In the genomic region with DNA sequence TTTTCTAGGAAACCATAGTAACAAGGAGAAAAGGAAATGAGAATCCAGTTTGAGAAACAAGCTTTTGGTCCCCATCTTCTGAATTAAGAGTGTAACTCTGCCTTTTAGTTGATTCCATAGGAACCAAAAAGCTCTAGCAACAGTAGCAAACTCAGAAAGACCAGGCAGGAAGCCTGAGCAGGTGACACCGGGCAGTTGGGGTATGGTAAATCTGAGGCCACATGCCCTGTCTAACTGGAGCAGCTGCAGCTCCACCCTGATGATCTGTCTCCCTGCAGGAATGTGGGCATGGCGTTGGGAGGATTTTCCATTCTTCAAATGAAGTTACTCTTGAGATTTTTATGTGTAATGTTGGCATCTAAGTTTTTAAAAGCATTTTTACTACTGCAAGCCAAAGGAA, we compare ENCODE assay signal across 27 mouse cellular contexts.
"Had no signal": no experiment of that assay in that cellular context is flagged by ENCODE, and none has a peak within 500 bp of the region (broad histone marks: within the 10 kb centered on the region; RNA-seq: fewer than 3 reads in every experiment).

No protein-coding gene starts in this region.

- H3K4me2 ChIP-seq: heart, embryonic 11.5 days; heart, embryonic 13.5 days; heart, embryonic 15.5 days; hindbrain, embryonic 12.5 days; hindbrain, embryonic 14.5 days; limb, embryonic 12.5 days; limb, embryonic 15.5 days; liver, embryonic 12.5 days had no signal

- H3K36me3 ChIP-seq: heart, embryonic 15.5 days; hindbrain, embryonic 10.5 days; hindbrain, embryonic 12.5 days; limb, embryonic 12.5 days; limb, embryonic 15.5 days; liver, embryonic 12.5 days had no signal

- H3K9me3 ChIP-seq: heart, embryonic 15.5 days; hindbrain, embryonic 10.5 days; hindbrain, embryonic 12.5 days; limb, embryonic 12.5 days; limb, embryonic 15.5 days; liver, embryonic 12.5 days had no signal

- H3K27ac ChIP-seq: heart, adult 2 months; heart, embryonic 13.5 days; heart, embryonic 15.5 days; hindbrain, embryonic 10.5 days; hindbrain, embryonic 12.5 days; hindbrain, embryonic 14.5 days; limb, embryonic 12.5 days; limb, embryonic 15.5 days; liver, embryonic 12.5 days; liver, embryonic 14.5 days had no signal

- H3K4me3 ChIP-seq: heart, adult 2 months; heart, embryonic 13.5 days; heart, embryonic 15.5 days; hindbrain, embryonic 10.5 days; hindbrain, embryonic 12.5 days; limb, embryonic 12.5 days; limb, embryonic 15.5 days; liver, embryonic 12.5 days had no signal

- ATAC-seq: hindbrain, embryonic 16.5 days; inflammation-experienced regulatory T-cells, adult 6 months; intestine, postnatal 0 days; liver, embryonic 12.5 days had no signal

- H3K4me1 ChIP-seq: heart, embryonic 13.5 days; heart, embryonic 15.5 days; hindbrain, embryonic 12.5 days; limb, embryonic 12.5 days; limb, embryonic 15.5 days; liver, embryonic 12.5 days had no signal

- H3K27me3 ChIP-seq: heart, embryonic 13.5 days; heart, embryonic 15.5 days; hindbrain, embryonic 12.5 days; limb, embryonic 12.5 days; limb, embryonic 15.5 days; liver, embryonic 12.5 days had no signal

- H3K9ac ChIP-seq: heart, embryonic 13.5 days; heart, embryonic 15.5 days; hindbrain, embryonic 12.5 days; hindbrain, embryonic 14.5 days; limb, embryonic 12.5 days; limb, embryonic 15.5 days; liver, embryonic 12.5 days; liver, embryonic 14.5 days had no signal

- DNase-seq: gastrocnemius, postnatal 14 days; gastrocnemius, postnatal 36 days; heart, adult 11 months; heart, adult 2 months; heart, postnatal 14 days; heart, postnatal 36 days; kidney, adult 18-20 months; kidney, adult 8-10 months; kidney, postnatal 10 days; kidney, postnatal 25 days; kidney, postnatal 4 days; layer of hippocampus, adult 9-11 months; layer of hippocampus, postnatal 36 days; left cerebral cortex, postnatal 4 days had no signal
